Comparison of ENCODE assay signal across 8 mouse cellular contexts in genomic region chr6:50110379-50110941, GRCm38 (mm10). TPM values are rescaled to one million over a fixed set of nuclear protein-coding genes. Genes with fewer than 3 reads are reported as not detected.
A peak's percentile ranks its signal among the peaks of the same experiment; 100 is the strongest.
DNase-seq lines count a peak whose midpoint lies in the region; ATAC-seq and TF ChIP-seq lines count a peak whose summit lies in the region.

No protein-coding gene starts in this region.

- peaks cover 29% of the 10 kb centered on the region for H3K27me3 ChIP-seq in G1E (ENCODE audit: insufficient read depth, low read length)
- H3K27me3 ChIP-seq in embryonic facial prominence, embryonic 12.5 days, result no peaks in the 10 kb centered on the region
- H3K27me3 ChIP-seq in limb, embryonic 15.5 days, result 0 out of 2 replicates have a peak, but pooled peaks cover 7% of the 10 kb centered on the region
- no peaks in the 10 kb centered on the region for H3K27me3 ChIP-seq in midbrain, embryonic 16.5 days (ENCODE audit: control insufficient read depth, insufficient read depth, low read depth, low read length)
- H3K27me3 ChIP-seq in splenic B cell, adult 2 months (ENCODE audit: control insufficient read depth, insufficient read depth, low read length, poor library complexity, severe bottlenecking), result no peaks in the 10 kb centered on the region

- H3K4me3 ChIP-seq in G1E (ENCODE audit: low read depth, low read length), result peak overlapping the region; percentile 83
- H3K4me3 ChIP-seq in embryonic facial prominence, embryonic 12.5 days, result peak overlapping the region; percentile 81
- peak overlapping the region; percentile 79 for H3K4me3 ChIP-seq in limb, embryonic 15.5 days
- peak overlapping the region; percentile 98 for H3K4me3 ChIP-seq in midbrain, embryonic 16.5 days (ENCODE audit: low read depth, low read length)

- H3K9ac ChIP-seq in embryonic facial prominence, embryonic 12.5 days, result peak overlapping the region; percentile 88
- peak overlapping the region; percentile 70 for H3K9ac ChIP-seq in limb, embryonic 15.5 days
- peak overlapping the region; percentile 88 for H3K9ac ChIP-seq in midbrain, embryonic 16.5 days (ENCODE audit: low read depth, low read length)

- peaks cover 27% of the 10 kb centered on the region for H3K4me1 ChIP-seq in G1E (ENCODE audit: insufficient read depth, low read depth, low read length)
- peaks cover 8% of the 10 kb centered on the region for H3K4me1 ChIP-seq in embryonic facial prominence, embryonic 12.5 days
- H3K4me1 ChIP-seq in limb, embryonic 15.5 days, result peaks cover 14% of the 10 kb centered on the region
- peaks cover 25% of the 10 kb centered on the region for H3K4me1 ChIP-seq in midbrain, embryonic 16.5 days (ENCODE audit: control insufficient read depth, insufficient read depth, low read length)

- DNase-seq in cerebellum, adult 9-10 months, result peak; percentile 56
- DNase-seq in cerebellum, adult 9-11 months, result no peak
- peak; percentile 35 for DNase-seq in G1E (ENCODE audit: low spot score)
- DNase-seq in heart, postnatal 10 days, result peak; percentile 41 to 49
- DNase-seq in splenic B cell, adult 2 months (ENCODE audit: low read depth, low spot score), result peak; percentile 58

- H3K4me2 ChIP-seq in embryonic facial prominence, embryonic 12.5 days (replicated peaks), result peak overlapping the region; percentile 71
- H3K4me2 ChIP-seq in limb, embryonic 15.5 days, result peak overlapping the region; percentile 84
- H3K4me2 ChIP-seq in midbrain, embryonic 16.5 days (ENCODE audit: low read length), result peak overlapping the region; percentile 94

- H3K36me3 ChIP-seq in G1E (replicated peaks), result peaks cover 5% of the 10 kb centered on the region
- no peaks in the 10 kb centered on the region for H3K36me3 ChIP-seq in embryonic facial prominence, embryonic 12.5 days
- no peaks in the 10 kb centered on the region for H3K36me3 ChIP-seq in limb, embryonic 15.5 days
- H3K36me3 ChIP-seq in midbrain, embryonic 16.5 days (ENCODE audit: control insufficient read depth, insufficient read depth, low read length), result no peaks in the 10 kb centered on the region
- H3K36me3 ChIP-seq in splenic B cell, adult 2 months (ENCODE audit: control insufficient read depth, insufficient read depth, low read length, poor library complexity, severe bottlenecking), result no peaks in the 10 kb centered on the region

- no peaks in the 10 kb centered on the region for H3K9me3 ChIP-seq in G1E (replicated peaks)
- H3K9me3 ChIP-seq in embryonic facial prominence, embryonic 12.5 days, result no peaks in the 10 kb centered on the region
- H3K9me3 ChIP-seq in limb, embryonic 15.5 days, result no peaks in the 10 kb centered on the region
- no peaks in the 10 kb centered on the region for H3K9me3 ChIP-seq in midbrain, embryonic 16.5 days (replicated peaks; ENCODE audit: control insufficient read depth, low read length, poor library complexity, severe bottlenecking)

- under 1% methylated on average over 53 of the region's 72 CpGs for WGBS in embryonic facial prominence, embryonic 12.5 days
- WGBS in limb, embryonic 15.5 days, result under 1% methylated on average over 61 of the region's 72 CpGs
- 0% methylated on average over 43 of the region's 72 CpGs for WGBS in midbrain, embryonic 16.5 days

- H3K27ac ChIP-seq in embryonic facial prominence, embryonic 12.5 days, result peak overlapping the region; percentile 80
- peak overlapping the region; percentile 85 for H3K27ac ChIP-seq in limb, embryonic 15.5 days
- peak overlapping the region; percentile 86 for H3K27ac ChIP-seq in midbrain, embryonic 16.5 days (ENCODE audit: low read length)

- no peak for TF ChIP-seq CTCF in G1E (IDR thresholded peaks at IDR 0.05; ENCODE audit: low read depth, low read length)

- intact Hi-C loops in heart, postnatal 10 days (cut with DNase I), result loop anchor here (1.0 to 5.0 kb wide), 2 partner anchors 180 to 427 kb away; no protein-coding TSS in a partner anchor

- ATAC-seq in G1E (ENCODE audit: extremely low read depth, insufficient number of reproducible peaks, low FRiP score, poor library complexity, severe bottlenecking), result no peak
- ATAC-seq in embryonic facial prominence, embryonic 12.5 days (ENCODE audit: insufficient number of reproducible peaks, insufficient read depth, low FRiP score, low TSS enrichment), result no peak; the same call in none of the 2 replicates
- ATAC-seq in limb, embryonic 15.5 days (ENCODE audit: insufficient number of reproducible peaks, low FRiP score, low TSS enrichment, low read depth), result peak; percentile 69
- peak; percentile 72 for ATAC-seq in midbrain, embryonic 16.5 days

RNA-seq across cellular contexts. Expression of gene Mpp6, which starts 0.4 kb away (rescaled TPM):
- total RNA-seq in G1E (2014; fragmentation: Nextera tagmentation) (164 and 180 TPM in 2 replicates), G1E (2017) (130 and 152 TPM in 2 replicates)
- polyA plus RNA-seq in G1E (2012), result 18.3 and 19.6 TPM in 2 replicates
- polyA plus RNA-seq in embryonic facial prominence, embryonic 12.5 days (2016; fragmentation: Nextera tagmentation; extraction: Ambion mirVana), result 69.6 and 77.5 TPM in 2 replicates
- total RNA-seq in heart, postnatal 10 days (2021), result 10 to 100 TPM; 59.8 to 62.1 TPM
- 53.1 and 56.9 TPM in 2 replicates for polyA plus RNA-seq in limb, embryonic 15.5 days (2015; fragmentation: Nextera tagmentation; extraction: Ambion mirVana)
- polyA plus RNA-seq in midbrain, embryonic 16.5 days (2015; fragmentation: Nextera tagmentation; extraction: Ambion mirVana), result 54.1 and 62.1 TPM in 2 replicates

Comparison
In these comparisons a context has a peak if more than half of its experiments do, and no peak if none do; other contexts are left out.
1. ATAC-seq: peak in limb, embryonic 15.5 days (single experiment) and midbrain, embryonic 16.5 days (single experiment); none in G1E (single experiment) and embryonic facial prominence, embryonic 12.5 days (single experiment).
2. Peak in every context shown above with its lines, with median percentiles within 50 percentile points of each other: H3K4me3 ChIP-seq, H3K27ac ChIP-seq, H3K4me2 ChIP-seq and H3K9ac ChIP-seq.